Mouse (Mus musculus) neural tube, embryonic 15.5 days (tissue): ENCODE results near the gene Rpl37a. TPM values are rescaled to one million over a fixed set of nuclear protein-coding genes. Genes with fewer than 3 reads are reported as not detected.

ENCODE experiments used
- ATAC-seq: fragments of 200-750 bp; cut with Nextera tagmentation; 2 replicates; pipeline ENCODE4 v1.8.0; 2017; ENCODE audit warnings: mild to moderate bottlenecking, moderate TSS enrichment, moderate library complexity; ENCODE audit not compliant: low FRiP score
- H3K27ac ChIP-seq: fragments of 300-500 bp; sonication (generic); replicated peaks from 2 replicates; pipeline ENCODE4 v1.5.1; 2015; ENCODE audit warnings: mild to moderate bottlenecking, inconsistent platforms
- H3K27me3 ChIP-seq: fragments of 300-500 bp; sonication (generic); replicated peaks from 2 replicates; pipeline ENCODE4 v1.6.1; 2015; ENCODE audit warnings: inconsistent platforms
- H3K36me3 ChIP-seq: fragments of 300-500 bp; sonication (generic); 2 replicates; pipeline ENCODE4 v1.6.1; 2015; ENCODE audit warnings: inconsistent platforms
- H3K4me1 ChIP-seq: fragments of 300-500 bp; sonication (generic); 2 replicates; pipeline ENCODE4 v1.6.1; 2015; ENCODE audit warnings: inconsistent platforms
- H3K4me2 ChIP-seq: fragments of 300-500 bp; sonication (generic); 2 replicates; pipeline ENCODE4 v1.6.1; 2015; ENCODE audit warnings: inconsistent platforms, mild to moderate bottlenecking, moderate library complexity
- H3K4me3 ChIP-seq: fragments of 300-500 bp; sonication (generic); replicated peaks from 2 replicates; pipeline ENCODE4 v1.5.1; 2015; ENCODE audit warnings: mild to moderate bottlenecking, inconsistent platforms
- H3K9ac ChIP-seq: fragments of 300-500 bp; sonication (generic); replicated peaks from 2 replicates; pipeline ENCODE4 v1.6.1; 2015; ENCODE audit warnings: mild to moderate bottlenecking, inconsistent platforms
- H3K9me3 ChIP-seq: fragments of 300-500 bp; sonication (generic); replicated peaks from 2 replicates; pipeline ENCODE4 v1.6.1; 2016; ENCODE audit warnings: inconsistent platforms
- WGBS: fragments of 180-500 bp; shearing (Covaris S2); methylation state at CpG from one replicate; pipeline ENCODE4 v1.1.7; 2015; ENCODE audit warnings: mixed read lengths; 5-methylcytosine and 5-hydroxymethylcytosine counted together
- polyA plus RNA-seq: library from polyadenylated mRNA; unstranded; fragments of >200 nt; fragmentation: Nextera tagmentation; extraction: Ambion mirVana; gene quantifications from 2 replicates; pipeline ENCODE4 v1.2.1, GENCODE M21; 2015

The Rpl37a gene
- polyA plus RNA-seq, 1 experiment from 2014 or later: 1,001 TPM

DNA sequence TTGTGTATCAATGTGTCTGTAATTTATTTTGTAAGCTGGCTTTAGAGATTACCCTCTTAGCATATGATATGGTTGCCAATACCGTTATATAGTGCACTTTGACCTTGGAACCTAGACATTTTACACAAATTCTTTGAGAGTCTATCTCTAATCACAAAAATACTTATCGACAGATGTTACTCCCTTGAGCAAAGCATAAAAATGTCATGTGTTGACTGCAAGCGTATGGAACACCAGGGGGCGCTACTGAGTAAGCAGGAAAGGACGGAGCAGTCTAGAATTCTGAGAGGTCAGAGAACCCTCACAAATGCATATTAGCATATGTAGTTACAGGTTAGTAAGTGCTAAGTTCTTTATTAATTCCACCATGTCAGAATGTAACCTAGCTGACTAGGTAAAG is 5.8 kb downstream of the Rpl37a start:
- no peaks in the 10 kb centered on the region for H3K27me3 ChIP-seq
- no peak overlapping the region for H3K4me2 ChIP-seq
- H3K36me3 ChIP-seq: peaks cover 33% of the 10 kb centered on the region
- H3K27ac ChIP-seq: no peak overlapping the region
- no peaks in the 10 kb centered on the region for H3K9me3 ChIP-seq
- ATAC-seq: no peak
- H3K4me3 ChIP-seq: no peak overlapping the region
- peaks cover 30% of the 10 kb centered on the region for H3K4me1 ChIP-seq
- no peak overlapping the region for H3K9ac ChIP-seq
- WGBS: 9% methylated on average over 5 of the region's 5 CpGs

DNA sequence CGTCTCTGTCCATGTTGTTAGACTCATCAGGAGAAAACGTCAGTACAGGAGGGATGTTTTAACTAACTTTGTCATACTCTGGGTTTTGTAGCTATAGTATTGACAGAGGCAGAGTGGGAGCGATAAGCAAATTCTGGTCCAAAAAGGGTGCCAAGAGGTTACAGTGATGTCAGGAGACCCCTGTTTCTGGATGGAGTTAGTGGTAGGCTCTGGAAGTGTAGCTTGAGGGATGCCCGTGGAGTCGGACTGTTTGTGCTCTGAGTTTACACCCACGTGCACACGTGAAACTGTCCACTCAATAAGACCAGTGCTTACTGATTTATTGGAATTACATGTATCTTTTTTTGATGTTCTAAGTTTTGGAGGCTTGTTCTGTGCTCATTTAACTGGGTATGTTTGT is 6.5 kb downstream of the Rpl37a start:
- ATAC-seq: no peak
- no peak overlapping the region for H3K27ac ChIP-seq
- 92% methylated on average over 7 of the region's 7 CpGs for WGBS

DNA sequence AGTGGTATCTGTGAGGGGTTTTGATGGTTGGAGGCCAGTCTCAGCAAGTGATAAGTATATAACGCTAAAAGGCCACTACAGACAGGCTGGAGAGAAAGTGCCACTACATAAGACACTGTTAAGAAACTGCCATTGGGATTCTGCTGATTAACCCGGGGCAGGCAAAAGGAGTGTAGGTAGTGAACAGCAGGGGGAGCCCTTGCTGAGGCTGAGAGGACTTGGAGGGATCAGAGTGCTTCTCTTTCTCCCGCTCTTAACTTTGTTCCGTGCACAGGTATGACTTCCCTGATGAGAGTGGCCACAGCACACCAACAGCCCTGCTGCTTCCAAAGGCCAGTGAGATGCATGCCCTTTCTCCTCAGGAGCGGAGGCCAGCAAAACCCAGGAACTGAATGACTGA is 7.8 kb downstream of the Rpl37a start:
- H3K4me1 ChIP-seq: peaks cover 18% of the 10 kb centered on the region
- no peaks in the 10 kb centered on the region for H3K9me3 ChIP-seq
- 0 out of 2 replicates have a peak, but pooled peaks have one; percentile 18 for ATAC-seq
- H3K27me3 ChIP-seq: no peaks in the 10 kb centered on the region
- 29% methylated on average over 5 of the region's 5 CpGs for WGBS
- H3K4me3 ChIP-seq: no peak overlapping the region
- H3K4me2 ChIP-seq: no peak overlapping the region
- H3K27ac ChIP-seq: no peak overlapping the region
- H3K36me3 ChIP-seq: peaks cover 26% of the 10 kb centered on the region
- H3K9ac ChIP-seq: no peak overlapping the region

More for the DNA sequence above, 6.5 kb downstream of the Rpl37a start:
- H3K9me3 ChIP-seq: no peaks in the 10 kb centered on the region
- H3K4me2 ChIP-seq: no peak overlapping the region
- no peak overlapping the region for H3K4me3 ChIP-seq
- peaks cover 27% of the 10 kb centered on the region for H3K4me1 ChIP-seq
- H3K9ac ChIP-seq: no peak overlapping the region
- no peaks in the 10 kb centered on the region for H3K27me3 ChIP-seq
- H3K36me3 ChIP-seq: peaks cover 33% of the 10 kb centered on the region

DNA sequence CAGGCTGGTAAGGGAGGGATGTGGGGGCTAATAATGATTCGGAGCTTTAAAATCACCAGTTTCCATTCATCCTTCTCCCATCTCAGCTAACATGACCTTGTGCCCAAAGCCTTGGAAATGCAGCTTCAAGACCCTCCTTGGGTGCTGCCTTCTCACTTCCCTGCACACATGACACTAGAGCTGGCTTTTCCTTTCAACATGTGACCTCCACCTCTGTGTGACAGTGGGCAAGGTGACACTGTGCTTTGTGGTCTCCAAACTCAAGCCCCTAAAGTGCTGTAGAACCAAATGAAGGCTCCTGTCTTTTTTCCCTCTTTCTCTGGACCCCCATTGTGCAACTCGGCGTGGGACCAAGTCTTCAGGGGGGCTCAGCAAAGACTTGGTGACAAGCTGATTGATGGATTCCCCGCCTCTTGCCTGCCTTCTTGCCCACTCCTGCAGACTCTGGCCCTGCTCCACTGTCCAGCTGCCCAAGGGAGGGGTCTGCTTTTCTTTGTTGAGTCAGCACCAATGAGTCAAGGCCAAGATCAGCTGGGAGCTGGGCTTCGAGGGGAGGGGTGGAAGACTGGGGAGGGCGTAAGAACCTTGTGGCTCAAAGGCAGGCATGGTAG is 9.1 kb downstream of the Rpl37a start:
- H3K4me1 ChIP-seq: peaks cover 12% of the 10 kb centered on the region
- H3K4me3 ChIP-seq: no peak overlapping the region
- ATAC-seq: peak; percentile 79
- H3K27me3 ChIP-seq: no peaks in the 10 kb centered on the region
- no peak overlapping the region for H3K4me2 ChIP-seq
- no peaks in the 10 kb centered on the region for H3K9me3 ChIP-seq
- 22% methylated on average over 6 of the region's 6 CpGs for WGBS
- no peak overlapping the region for H3K9ac ChIP-seq
- peak overlapping the region; percentile 38; the same call in 1 of the 2 replicates for H3K27ac ChIP-seq
- peaks cover 12% of the 10 kb centered on the region; the same call in 1 of the 2 replicates for H3K36me3 ChIP-seq

DNA sequence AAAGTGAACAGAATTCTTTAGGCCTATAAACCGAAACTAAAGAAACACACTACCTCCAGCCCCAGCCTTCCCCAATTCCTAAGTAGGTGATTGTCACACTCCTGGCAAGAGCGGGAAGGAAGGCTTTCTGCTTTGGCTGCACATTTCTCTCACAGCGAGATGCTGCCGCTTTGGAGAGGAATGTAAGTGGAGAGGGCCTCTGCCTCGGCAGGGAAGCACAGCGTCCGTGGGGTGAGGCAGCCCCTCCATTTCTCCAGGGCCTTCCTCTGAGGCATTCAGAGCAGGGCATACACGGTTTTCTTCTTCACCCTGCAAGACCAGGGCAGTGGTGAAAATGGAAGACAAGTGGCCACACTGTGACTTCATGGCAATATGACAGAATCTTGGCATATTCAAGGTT is 11.6 kb downstream of the Rpl37a start:
- peaks cover 3% of the 10 kb centered on the region; the same call in 1 of the 2 replicates for H3K36me3 ChIP-seq
- no peak overlapping the region for H3K4me3 ChIP-seq
- H3K27ac ChIP-seq: 0 out of 2 replicates have a peak overlapping the region, but pooled peaks have one; percentile 9
- no peaks in the 10 kb centered on the region for H3K27me3 ChIP-seq
- 40% methylated on average over 8 of the region's 8 CpGs for WGBS
- no peaks in the 10 kb centered on the region for H3K9me3 ChIP-seq
- no peak for ATAC-seq
- no peak overlapping the region for H3K9ac ChIP-seq
- no peak overlapping the region for H3K4me2 ChIP-seq
- peaks cover 12% of the 10 kb centered on the region for H3K4me1 ChIP-seq

DNA sequence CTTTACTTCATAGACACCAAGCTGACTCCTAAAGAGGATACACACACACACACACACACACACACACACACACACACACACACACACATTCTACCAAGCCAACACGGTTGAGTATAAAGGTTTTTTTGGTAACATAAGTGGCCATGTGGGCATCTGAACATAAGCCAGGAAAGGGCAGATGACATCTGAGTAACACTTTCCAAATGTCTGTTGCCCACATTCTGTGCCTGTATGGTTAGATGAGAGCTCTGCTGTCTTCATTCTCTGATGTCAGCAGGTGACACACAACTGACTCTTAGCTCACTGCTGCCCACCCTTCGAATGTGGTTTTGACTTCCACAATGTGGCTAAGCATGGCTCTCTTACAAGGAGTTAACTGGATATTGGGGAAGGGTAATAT is 13.3 kb downstream of the Rpl37a start:
- H3K9ac ChIP-seq: no peak overlapping the region
- peaks cover 22% of the 10 kb centered on the region for H3K4me1 ChIP-seq
- H3K4me3 ChIP-seq: no peak overlapping the region
- no peak overlapping the region for H3K27ac ChIP-seq
- WGBS: 90% methylated on average over 2 of the region's 2 CpGs
- H3K9me3 ChIP-seq: no peaks in the 10 kb centered on the region
- no peak for ATAC-seq
- H3K27me3 ChIP-seq: no peaks in the 10 kb centered on the region
- H3K4me2 ChIP-seq: no peak overlapping the region
- peaks cover under 1% of the 10 kb centered on the region; the same call in 1 of the 2 replicates for H3K36me3 ChIP-seq

DNA sequence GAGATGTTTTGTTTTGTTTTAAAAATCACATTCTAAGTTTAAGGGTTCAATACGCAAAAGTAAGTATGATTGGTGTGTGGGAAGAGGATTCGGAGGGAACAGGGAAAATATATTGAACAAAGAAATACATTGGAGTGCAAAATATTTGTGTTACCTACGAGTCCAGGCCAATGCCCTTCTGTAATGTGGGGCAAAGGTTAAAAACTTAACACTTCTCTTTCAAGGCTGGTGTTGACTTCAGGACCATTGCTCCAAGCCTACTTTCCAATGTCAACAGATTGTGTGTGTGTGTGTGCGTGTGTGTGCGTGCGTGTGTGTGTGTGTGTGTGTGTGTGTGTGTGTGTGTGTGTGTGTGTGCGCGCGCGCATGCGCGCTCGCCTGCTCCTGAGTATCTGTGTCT is 14.9 kb downstream of the Rpl37a start:
- Histone ChIP-seq H3K4me3 (no peak overlapping the region), H3K9me3 (no peaks in the 10 kb centered on the region), H3K27ac (no peak overlapping the region), H3K4me2 (no peak overlapping the region), H3K27me3 (no peaks in the 10 kb centered on the region), H3K36me3 (no peaks in the 10 kb centered on the region), H3K9ac (no peak overlapping the region), H3K4me1 (peaks cover 16% of the 10 kb centered on the region)
- ATAC-seq: no peak
- WGBS: 95% methylated on average over 13 of the region's 13 CpGs

DNA sequence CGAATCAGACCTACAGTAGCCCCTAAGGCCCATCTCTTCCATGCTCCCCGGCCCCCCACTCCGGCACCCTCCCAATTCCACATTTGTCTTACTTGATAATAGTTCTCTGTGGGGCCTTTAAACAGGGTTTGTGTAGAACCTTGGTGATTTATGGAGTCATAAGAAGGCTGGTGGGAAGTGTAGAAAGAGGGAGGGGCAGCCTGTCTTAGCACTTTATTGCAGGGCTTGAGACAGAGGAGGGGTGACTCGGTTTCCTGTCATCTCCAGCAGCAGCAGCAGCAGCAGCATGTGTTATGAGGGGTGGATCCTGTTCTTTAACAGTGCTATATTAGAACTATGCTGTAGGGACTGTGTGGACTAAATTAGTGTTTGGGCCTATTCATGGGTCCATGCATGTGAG is 17.7 kb downstream of the Rpl37a start:
- Histone ChIP-seq H3K27ac (no peak overlapping the region), H3K36me3 (no peaks in the 10 kb centered on the region), H3K9ac (no peak overlapping the region), H3K27me3 (no peaks in the 10 kb centered on the region), H3K4me1 (peaks cover 10% of the 10 kb centered on the region), H3K4me3 (no peak overlapping the region), H3K9me3 (no peaks in the 10 kb centered on the region), H3K4me2 (no peak overlapping the region)
- WGBS: 24% methylated on average over 4 of the region's 4 CpGs
- ATAC-seq: peak; percentile 57; the same call in 1 of the 2 replicates

DNA sequence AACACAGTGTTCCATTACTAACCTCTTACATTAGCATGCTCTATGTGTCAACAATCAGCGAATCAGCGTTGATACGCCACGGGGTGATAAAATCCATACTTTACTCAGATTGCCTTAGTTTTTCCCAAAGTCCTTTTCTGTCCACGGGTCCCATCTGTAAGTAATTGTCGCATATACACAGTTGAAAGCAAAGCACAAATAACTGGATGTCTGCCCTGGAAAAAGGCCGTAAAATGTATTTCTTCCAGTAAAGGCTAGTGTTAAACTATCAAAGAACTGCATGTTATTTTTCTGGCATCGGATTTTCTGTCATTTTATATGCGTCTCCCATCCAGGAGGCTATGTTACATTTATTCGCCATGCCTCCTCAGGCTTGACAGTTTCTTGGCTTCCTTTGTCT is 19.0 kb downstream of the Rpl37a start:
- no peaks in the 10 kb centered on the region for H3K36me3 ChIP-seq
- no peak overlapping the region for H3K4me2 ChIP-seq
- H3K27me3 ChIP-seq: no peaks in the 10 kb centered on the region
- WGBS: 76% methylated on average over 10 of the region's 10 CpGs
- H3K4me1 ChIP-seq: peaks cover 10% of the 10 kb centered on the region
- H3K9ac ChIP-seq: no peak overlapping the region
- no peak overlapping the region for H3K27ac ChIP-seq
- H3K4me3 ChIP-seq: no peak overlapping the region
- ATAC-seq: no peak
- no peaks in the 10 kb centered on the region for H3K9me3 ChIP-seq

DNA sequence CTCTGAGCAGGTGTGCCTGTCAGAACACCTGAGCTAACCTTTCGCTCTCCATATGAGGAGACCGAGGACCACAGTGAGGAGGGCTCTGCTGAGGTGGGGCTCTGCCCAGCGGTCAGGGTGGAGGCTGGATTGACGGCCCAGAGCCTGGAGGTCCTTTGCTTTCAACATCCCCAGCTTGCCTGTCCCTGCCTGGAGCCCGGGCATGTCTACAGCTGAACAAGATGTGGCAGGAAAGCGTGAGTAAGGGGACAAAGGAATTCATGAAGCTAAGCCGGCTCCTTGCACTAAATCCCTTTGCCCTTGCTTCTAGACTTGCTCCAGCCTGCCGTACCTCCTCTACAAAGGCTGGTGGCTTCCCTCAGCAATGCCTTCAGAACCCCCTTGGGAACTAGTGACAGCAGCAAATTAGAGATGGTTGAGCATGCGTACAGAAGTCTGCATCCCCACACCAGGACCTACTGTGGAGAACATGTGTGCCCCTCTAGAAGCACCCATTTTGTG is 22.2 kb downstream of the Rpl37a start:
- H3K4me2 ChIP-seq: no peak overlapping the region
- WGBS: 90% methylated on average over 9 of the region's 9 CpGs
- H3K4me1 ChIP-seq: peaks cover 16% of the 10 kb centered on the region
- no peaks in the 10 kb centered on the region for H3K9me3 ChIP-seq
- H3K27ac ChIP-seq: no peak overlapping the region
- no peaks in the 10 kb centered on the region for H3K27me3 ChIP-seq
- no peaks in the 10 kb centered on the region for H3K36me3 ChIP-seq
- no peak overlapping the region for H3K4me3 ChIP-seq
- H3K9ac ChIP-seq: no peak overlapping the region
- ATAC-seq: no peak

DNA sequence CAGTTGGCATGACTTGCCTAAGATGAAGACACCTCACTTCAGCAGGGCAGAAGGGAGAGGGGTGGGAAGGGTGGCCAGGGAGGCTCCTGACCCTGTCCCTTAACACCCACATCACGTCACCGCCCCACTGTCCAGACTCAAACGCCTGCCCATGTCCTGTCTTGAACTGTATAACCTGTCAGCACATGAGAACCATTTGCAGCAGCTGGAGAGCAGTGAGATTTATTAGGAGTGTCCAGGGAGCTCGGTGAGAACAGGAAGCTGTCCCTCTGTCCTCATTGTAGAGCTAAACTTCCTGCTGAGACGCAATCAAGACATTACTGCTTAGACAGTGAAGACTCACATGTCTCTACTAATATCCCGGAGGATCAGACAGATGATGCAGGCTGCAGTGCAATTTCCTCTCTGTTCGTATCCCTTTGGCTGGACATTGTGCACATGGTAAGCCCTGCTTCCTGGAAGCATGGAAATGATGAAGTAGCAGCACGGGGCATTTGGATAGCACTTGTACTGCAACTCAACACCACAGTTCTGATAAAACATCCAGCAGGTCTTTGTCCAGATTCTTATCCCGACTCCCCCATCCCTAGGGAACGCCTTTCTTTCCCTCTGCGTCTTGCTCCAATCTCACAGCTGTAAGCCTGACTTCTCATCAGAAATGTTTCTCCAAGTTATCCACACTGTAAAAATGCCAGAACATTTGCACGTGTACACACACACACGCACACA is 25.5 kb downstream of the Rpl37a start:
- no peak for ATAC-seq
- Histone ChIP-seq H3K9me3 (no peaks in the 10 kb centered on the region), H3K4me1 (peaks cover 19% of the 10 kb centered on the region), H3K36me3 (no peaks in the 10 kb centered on the region), H3K9ac (no peak overlapping the region), H3K4me2 (no peak overlapping the region), H3K27ac (no peak overlapping the region), H3K4me3 (no peak overlapping the region), H3K27me3 (no peaks in the 10 kb centered on the region)
- 52% methylated on average over 13 of the region's 13 CpGs for WGBS
